Mouse (Mus musculus): ENCODE measurements around the gene Rag1. TPM values are rescaled to one million over a fixed set of nuclear protein-coding genes. Genes with fewer than 3 reads are reported as not detected.

The Rag1 gene
- polyA plus RNA-seq, 1 experiment, result 0.25 TPM

GRCm38 (mm10) chr2:101621611-101622010, 27.7 kb downstream of the Rag1 start:
- H3K27ac ChIP-seq (ENCODE audit: control insufficient read depth, insufficient read depth, low read depth, low read length), result no peak overlapping the region
- no peak for TF ChIP-seq POLR2A (IDR thresholded peaks at IDR 0.05; ENCODE audit: control insufficient read depth, low read depth, low read length)
- TF ChIP-seq CTCF (IDR thresholded peaks at IDR 0.05; ENCODE audit: control insufficient read depth, insufficient read depth, insufficient replicate concordance, low read depth, low read length), result no peak

GRCm38 (mm10) chr2:101620899-101621298, 28.4 kb downstream of the Rag1 start:
- Histone ChIP-seq H3K27me3 (ENCODE audit: control insufficient read depth, insufficient read depth, low read length) (no peaks in the 10 kb centered on the region), H3K4me3 (ENCODE audit: control insufficient read depth, low read depth, low read length) (no peak overlapping the region), H3K4me1 (ENCODE audit: control insufficient read depth, insufficient read depth, low read length) (no peaks in the 10 kb centered on the region; the same call in 1 of the 2 replicates), H3K36me3 (ENCODE audit: control insufficient read depth, insufficient read depth, low read length) (no peaks in the 10 kb centered on the region), H3K27ac (ENCODE audit: control insufficient read depth, insufficient read depth, low read depth, low read length) (no peak overlapping the region)
- no peak for TF ChIP-seq CTCF (IDR thresholded peaks at IDR 0.05; ENCODE audit: control insufficient read depth, insufficient read depth, insufficient replicate concordance, low read depth, low read length)
- no peak for TF ChIP-seq POLR2A (IDR thresholded peaks at IDR 0.05; ENCODE audit: control insufficient read depth, low read depth, low read length)

More at GRCm38 (mm10) chr2:101621611-101622010, 27.7 kb downstream of the Rag1 start:
- Histone ChIP-seq H3K4me3 (ENCODE audit: control insufficient read depth, low read depth, low read length) (no peak overlapping the region), H3K36me3 (ENCODE audit: control insufficient read depth, insufficient read depth, low read length) (no peaks in the 10 kb centered on the region), H3K27me3 (ENCODE audit: control insufficient read depth, insufficient read depth, low read length) (no peaks in the 10 kb centered on the region), H3K4me1 (ENCODE audit: control insufficient read depth, insufficient read depth, low read length) (no peaks in the 10 kb centered on the region; the same call in 1 of the 2 replicates)

- Histone ChIP-seq H3K27me3 (ENCODE audit: control insufficient read depth, insufficient read depth, low read length) (no peaks in the 10 kb centered on the region), H3K36me3 (ENCODE audit: control insufficient read depth, insufficient read depth, low read length) (no peaks in the 10 kb centered on the region), H3K4me1 (ENCODE audit: control insufficient read depth, insufficient read depth, low read length) (no peaks in the 10 kb centered on the region; the same call in 1 of the 2 replicates), H3K27ac (ENCODE audit: control insufficient read depth, insufficient read depth, low read depth, low read length) (no peak overlapping the region), H3K4me3 (ENCODE audit: control insufficient read depth, low read depth, low read length) (no peak overlapping the region)
- no peak for TF ChIP-seq POLR2A (IDR thresholded peaks at IDR 0.05; ENCODE audit: control insufficient read depth, low read depth, low read length)
- no peak for TF ChIP-seq CTCF (IDR thresholded peaks at IDR 0.05; ENCODE audit: control insufficient read depth, insufficient read depth, insufficient replicate concordance, low read depth, low read length)
Measured at GRCm38 (mm10) chr2:101618373-101618772, 30.9 kb downstream of the Rag1 start.

- Histone ChIP-seq H3K27me3 (ENCODE audit: control insufficient read depth, insufficient read depth, low read length) (no peaks in the 10 kb centered on the region), H3K36me3 (ENCODE audit: control insufficient read depth, insufficient read depth, low read length) (no peaks in the 10 kb centered on the region)
Measured at GRCm38 (mm10) chr2:101615464-101616305, 33.6 kb downstream of the Rag1 start.

GRCm38 (mm10) chr2:101610861-101611260, 38.4 kb downstream of the Rag1 start:
- H3K27me3 ChIP-seq (ENCODE audit: control insufficient read depth, insufficient read depth, low read length), result no peaks in the 10 kb centered on the region
- no peaks in the 10 kb centered on the region for H3K4me1 ChIP-seq (ENCODE audit: control insufficient read depth, insufficient read depth, low read length)
- H3K36me3 ChIP-seq (ENCODE audit: control insufficient read depth, insufficient read depth, low read length), result no peaks in the 10 kb centered on the region; the same call in 1 of the 2 replicates
- H3K27ac ChIP-seq (ENCODE audit: control insufficient read depth, insufficient read depth, low read depth, low read length), result no peak overlapping the region
- TF ChIP-seq CTCF (IDR thresholded peaks at IDR 0.05; ENCODE audit: control insufficient read depth, insufficient read depth, insufficient replicate concordance, low read depth, low read length) (no peak), POLR2A (IDR thresholded peaks at IDR 0.05; ENCODE audit: control insufficient read depth, low read depth, low read length) (no peak)
- H3K4me3 ChIP-seq (ENCODE audit: control insufficient read depth, low read depth, low read length), result no peak overlapping the region

More at GRCm38 (mm10) chr2:101615464-101616305, 33.6 kb downstream of the Rag1 start:
- no peak overlapping the region for H3K4me3 ChIP-seq (ENCODE audit: control insufficient read depth, low read depth, low read length)
- no peak for TF ChIP-seq CTCF (IDR thresholded peaks at IDR 0.05; ENCODE audit: control insufficient read depth, insufficient read depth, insufficient replicate concordance, low read depth, low read length)
- no peak for TF ChIP-seq POLR2A (IDR thresholded peaks at IDR 0.05; ENCODE audit: control insufficient read depth, low read depth, low read length)
- H3K27ac ChIP-seq (ENCODE audit: control insufficient read depth, insufficient read depth, low read depth, low read length), result no peak overlapping the region
- no peaks in the 10 kb centered on the region for H3K4me1 ChIP-seq (ENCODE audit: control insufficient read depth, insufficient read depth, low read length)

GRCm38 (mm10) chr2:101608232-101608894, 40.9 kb downstream of the Rag1 start:
- no peak for TF ChIP-seq POLR2A (IDR thresholded peaks at IDR 0.05; ENCODE audit: control insufficient read depth, low read depth, low read length)
- TF ChIP-seq CTCF (IDR thresholded peaks at IDR 0.05; ENCODE audit: control insufficient read depth, insufficient read depth, insufficient replicate concordance, low read depth, low read length), result no peak
- Histone ChIP-seq H3K4me3 (ENCODE audit: control insufficient read depth, low read depth, low read length) (no peak overlapping the region), H3K36me3 (ENCODE audit: control insufficient read depth, insufficient read depth, low read length) (no peaks in the 10 kb centered on the region; the same call in 1 of the 2 replicates), H3K4me1 (ENCODE audit: control insufficient read depth, insufficient read depth, low read length) (no peaks in the 10 kb centered on the region), H3K27ac (ENCODE audit: control insufficient read depth, insufficient read depth, low read depth, low read length) (no peak overlapping the region), H3K27me3 (ENCODE audit: control insufficient read depth, insufficient read depth, low read length) (no peaks in the 10 kb centered on the region)

- Histone ChIP-seq H3K4me1 (ENCODE audit: control insufficient read depth, insufficient read depth, low read length) (no peaks in the 10 kb centered on the region), H3K4me3 (ENCODE audit: control insufficient read depth, low read depth, low read length) (no peak overlapping the region), H3K27me3 (ENCODE audit: control insufficient read depth, insufficient read depth, low read length) (no peaks in the 10 kb centered on the region), H3K36me3 (ENCODE audit: control insufficient read depth, insufficient read depth, low read length) (no peaks in the 10 kb centered on the region), H3K27ac (ENCODE audit: control insufficient read depth, insufficient read depth, low read depth, low read length) (no peak overlapping the region)
- TF ChIP-seq CTCF (IDR thresholded peaks at IDR 0.05; ENCODE audit: control insufficient read depth, insufficient read depth, insufficient replicate concordance, low read depth, low read length) (no peak), POLR2A (IDR thresholded peaks at IDR 0.05; ENCODE audit: control insufficient read depth, low read depth, low read length) (no peak)
Measured at GRCm38 (mm10) chr2:101603099-101603498, 46.2 kb downstream of the Rag1 start.
